15 mouse cellular contexts compared by ENCODE assay signal in the genomic region with DNA sequence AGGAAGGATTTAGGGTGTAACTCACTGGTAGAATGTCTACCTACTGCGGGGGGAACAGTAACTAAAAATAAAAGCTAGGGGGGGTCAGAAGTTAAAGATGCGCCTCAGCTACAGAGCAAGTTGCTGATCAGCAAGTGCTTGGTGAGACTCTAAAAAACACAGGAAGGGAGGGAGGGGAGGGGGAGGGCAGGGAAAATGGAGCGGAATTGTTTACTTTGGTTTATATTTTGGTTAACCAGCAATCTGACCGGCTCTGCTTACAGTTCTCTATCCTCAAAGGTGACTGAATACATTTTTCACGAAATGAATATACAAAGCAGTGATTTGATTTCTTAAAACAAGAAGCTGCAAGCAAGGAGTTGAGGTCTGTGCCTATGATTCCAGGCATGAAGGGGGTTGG. TPM values are rescaled to one million over a fixed set of nuclear protein-coding genes. Genes with fewer than 3 reads are reported as not detected.
DNase-seq lines count a peak whose midpoint lies in the region; ATAC-seq and TF ChIP-seq lines count a peak whose summit lies in the region.
"Had no signal": no experiment of that assay in that cellular context is flagged by ENCODE, and none has a peak within 500 bp of the region (broad histone marks: within the 10 kb centered on the region; RNA-seq: fewer than 3 reads in every experiment).

No protein-coding gene starts in this region.

- H3K27me3 ChIP-seq in kidney, adult 2 months (replicated peaks; ENCODE audit: control insufficient read depth, insufficient read depth, low read length) = no peaks in the 10 kb centered on the region
- no peaks in the 10 kb centered on the region for H3K27me3 ChIP-seq in embryonic facial prominence, embryonic 13.5 days
- no peaks in the 10 kb centered on the region for H3K27me3 ChIP-seq in intestine, embryonic 16.5 days (replicated peaks; ENCODE audit: control insufficient read depth, insufficient read depth, low read length)
- no peaks in the 10 kb centered on the region for H3K27me3 ChIP-seq in liver, embryonic 14.5 days (ENCODE audit: control insufficient read depth, insufficient read depth, low read length)
- H3K27me3 ChIP-seq: embryonic facial prominence, embryonic 15.5 days; forebrain, embryonic 15.5 days had no signal

- H3K4me3 ChIP-seq in kidney, adult 2 months (ENCODE audit: insufficient read depth, low read depth, low read length) = no peak overlapping the region
- no peak overlapping the region for H3K4me3 ChIP-seq in embryonic facial prominence, embryonic 13.5 days
- H3K4me3 ChIP-seq in intestine, embryonic 16.5 days (ENCODE audit: low read length) = no peak overlapping the region
- H3K4me3 ChIP-seq in liver, embryonic 14.5 days (ENCODE audit: insufficient read depth in 1 of 2, low read depth in 2 of 2, low read length in 2 of 2) = no peak overlapping the region
- H3K4me3 ChIP-seq: embryonic facial prominence, embryonic 15.5 days; forebrain, embryonic 15.5 days had no signal

- H3K36me3 ChIP-seq in kidney, adult 2 months (ENCODE audit: control insufficient read depth, insufficient read depth, low read length) = no peaks in the 10 kb centered on the region
- no peaks in the 10 kb centered on the region for H3K36me3 ChIP-seq in embryonic facial prominence, embryonic 13.5 days
- H3K36me3 ChIP-seq in intestine, embryonic 16.5 days (ENCODE audit: control insufficient read depth, insufficient read depth, low read length) = no peaks in the 10 kb centered on the region
- no peaks in the 10 kb centered on the region for H3K36me3 ChIP-seq in liver, embryonic 14.5 days (replicated peaks; ENCODE audit: control insufficient read depth, insufficient read depth, low read depth)
- H3K36me3 ChIP-seq: embryonic facial prominence, embryonic 15.5 days; forebrain, embryonic 15.5 days had no signal

- H3K9ac ChIP-seq in embryonic facial prominence, embryonic 13.5 days = no peak overlapping the region
- 0 out of 2 replicates have a peak overlapping the region, but pooled peaks have one; percentile 10 for H3K9ac ChIP-seq in intestine, embryonic 16.5 days (ENCODE audit: low read depth, low read length)
- no peak overlapping the region for H3K9ac ChIP-seq in liver, embryonic 14.5 days (replicated peaks)
- H3K9ac ChIP-seq: embryonic facial prominence, embryonic 15.5 days; forebrain, embryonic 15.5 days had no signal

- H3K4me2 ChIP-seq in embryonic facial prominence, embryonic 13.5 days = peak overlapping the region; percentile 24; the same call in 1 of the 2 replicates
- H3K4me2 ChIP-seq in intestine, embryonic 16.5 days (ENCODE audit: low read depth, low read length) = 0 out of 2 replicates have a peak overlapping the region, but pooled peaks have one; percentile 9
- peak overlapping the region; percentile 20; the same call in 1 of the 2 replicates for H3K4me2 ChIP-seq in liver, embryonic 14.5 days (ENCODE audit: low read depth)
- H3K4me2 ChIP-seq: embryonic facial prominence, embryonic 15.5 days; forebrain, embryonic 15.5 days had no signal

- 20% methylated on average over 5 of the region's 5 CpGs for WGBS in kidney, adult 2 months
- 31% methylated on average over 5 of the region's 5 CpGs for WGBS in embryonic facial prominence, embryonic 13.5 days
- 26% methylated on average over 5 of the region's 5 CpGs for WGBS in intestine, embryonic 16.5 days
- 34% methylated on average over 5 of the region's 5 CpGs for WGBS in liver, embryonic 14.5 days (ENCODE audit: insufficient replicate concordance)

- no peak for TF ChIP-seq CTCF in kidney, adult 2 months (conservative IDR thresholded peaks at IDR 0.05; ENCODE audit: insufficient read depth, insufficient read length, low read depth, low read length)
- no peak for TF ChIP-seq CTCF in liver, embryonic 14.5 days (IDR thresholded peaks at IDR 0.05; ENCODE audit: low read depth)

- no peak for DNase-seq in kidney, adult 2 months
- DNase-seq in kidney, postnatal 36 days = no peak
- no peak for DNase-seq in liver, embryonic 14.5 days (ENCODE audit: low read depth in 3 of 3, low spot score in 3 of 3)
- no peak for DNase-seq in MN1 (ENCODE audit: low spot score)
- DNase-seq in testis, postnatal 14 days (ENCODE audit: low spot score) = no peak
- DNase-seq: adrenal gland, adult 2 months; cerebellum, adult 11-12 months; cerebellum, postnatal 36 days; heart, adult 18-20 months; heart, postnatal 36 days; thymus, adult 2 months had no signal

- ATAC-seq in embryonic facial prominence, embryonic 13.5 days (ENCODE audit: insufficient number of reproducible peaks, insufficient read depth, low FRiP score, low TSS enrichment, low read depth) = no peak
- ATAC-seq in intestine, embryonic 16.5 days = no peak
- no peak for ATAC-seq in liver, embryonic 14.5 days (ENCODE audit: insufficient read depth)
- ATAC-seq: forebrain, embryonic 15.5 days had no signal

- no peak for TF ChIP-seq EP300 in liver, embryonic 14.5 days (IDR thresholded peaks at IDR 0.05; ENCODE audit: low read depth)

- H3K27ac ChIP-seq in kidney, adult 2 months (ENCODE audit: insufficient read depth, low read depth, low read length) = 0 out of 2 replicates have a peak overlapping the region, but pooled peaks have one; percentile 20
- H3K27ac ChIP-seq in embryonic facial prominence, embryonic 13.5 days = peak overlapping the region; percentile 80
- H3K27ac ChIP-seq in intestine, embryonic 16.5 days (ENCODE audit: low read length) = no peak overlapping the region
- H3K27ac ChIP-seq in liver, embryonic 14.5 days = no peak overlapping the region
- H3K27ac ChIP-seq: embryonic facial prominence, embryonic 15.5 days; forebrain, embryonic 15.5 days had no signal

- H3K9me3 ChIP-seq in embryonic facial prominence, embryonic 13.5 days = no peaks in the 10 kb centered on the region
- H3K9me3 ChIP-seq in intestine, embryonic 16.5 days (ENCODE audit: control insufficient read depth, low read length) = no peaks in the 10 kb centered on the region
- H3K9me3 ChIP-seq in liver, embryonic 14.5 days (ENCODE audit: control insufficient read depth, low read length) = no peaks in the 10 kb centered on the region
- H3K9me3 ChIP-seq: embryonic facial prominence, embryonic 15.5 days; forebrain, embryonic 15.5 days had no signal

- TF ChIP-seq POLR2A in kidney, adult 2 months (IDR thresholded peaks at IDR 0.05; ENCODE audit: low read depth, low read length) = no peak

- H3K4me1 ChIP-seq in kidney, adult 2 months (ENCODE audit: control insufficient read depth, insufficient read depth, low read length) = peaks cover 12% of the 10 kb centered on the region
- H3K4me1 ChIP-seq in embryonic facial prominence, embryonic 13.5 days = peaks cover 76% of the 10 kb centered on the region
- H3K4me1 ChIP-seq in intestine, embryonic 16.5 days (ENCODE audit: control insufficient read depth, insufficient read depth, low read length) = peaks cover 76% of the 10 kb centered on the region
- peaks cover 26 to 40% of the 10 kb centered on the region in 2 experiments for H3K4me1 ChIP-seq in liver, embryonic 14.5 days (replicated peaks; ENCODE audit: control insufficient read depth in 2 of 2, insufficient read depth in 2 of 2, low read length in 1 of 2)

RNA-seq across cellular contexts. Expression of gene Rassf3, which starts 7.2 kb away (rescaled TPM):
- polyA plus RNA-seq in kidney, adult 2 months (2012; rRNA removed) = 31.1 and 35.3 TPM in 2 replicates
- polyA plus RNA-seq in embryonic facial prominence, embryonic 13.5 days (2015; fragmentation: Nextera tagmentation; extraction: Ambion mirVana) = 17.7 and 20.8 TPM in 2 replicates
- polyA plus RNA-seq in intestine, embryonic 16.5 days (2015; fragmentation: Nextera tagmentation; extraction: Ambion mirVana) = 15.7 and 22.2 TPM in 2 replicates
- 5.7 and 8.6 TPM in 2 replicates for polyA plus RNA-seq in liver, embryonic 14.5 days (2012; rRNA removed)
- polyA plus RNA-seq in liver, embryonic 14.5 days (2014; fragmentation: Nextera tagmentation; extraction: Ambion mirVana) = 7.9 and 10.8 TPM in 2 replicates

Comparison
In these comparisons a context has a peak if more than half of its experiments do, and no peak if none do; other contexts are left out.
1. H3K27ac ChIP-seq: peak in kidney, adult 2 months (single experiment) and embryonic facial prominence, embryonic 13.5 days (single experiment); none in intestine, embryonic 16.5 days (single experiment) and liver, embryonic 14.5 days (single experiment).
2. Peak in every context shown above with its lines, with median percentiles within 50 percentile points of each other: H3K4me2 ChIP-seq.